Mouse (Mus musculus) cortical plate, adult 2 months (tissue): ENCODE data around the gene Ctu1.

Experiments
- CTCF ChIP-seq: fragments of 200-500 bp; IDR thresholded peaks from 2 replicates; pipeline ENCODE4 v1.5.1; 2011; ENCODE audit warnings: mild to moderate bottlenecking, control low read depth, low read length; ENCODE audit not compliant: insufficient read depth; ENCODE audit errors: extremely low read depth
- POLR2A ChIP-seq: fragments of 200-500 bp; IDR thresholded peaks from 2 replicates; pipeline ENCODE4 v1.6.1; 2011; ENCODE audit warnings: mild to moderate bottlenecking, low read length, control low read depth; ENCODE audit not compliant: insufficient read depth; ENCODE audit errors: extremely low read depth

DNA sequence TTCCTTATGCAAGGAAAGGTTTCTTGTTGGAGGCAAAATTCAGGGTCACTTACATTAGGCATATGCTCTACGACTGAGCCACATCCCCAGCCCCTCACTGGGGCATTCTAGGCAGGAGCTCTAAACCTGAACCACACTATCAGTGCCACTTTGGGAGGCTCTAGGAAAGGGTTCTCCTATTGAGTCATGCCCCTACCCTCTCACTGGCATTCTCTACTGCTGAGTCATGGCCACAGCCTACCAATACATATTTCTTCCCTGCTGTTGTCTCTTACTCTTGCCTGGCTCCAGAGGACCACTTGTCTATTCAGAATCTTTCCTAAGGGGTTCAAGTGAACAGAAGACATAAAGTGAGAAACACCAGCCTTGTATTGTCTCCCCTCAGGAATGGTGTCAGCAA is 9.0 kb upstream of the Ctu1 start:
- TF ChIP-seq POLR2A (no peak), CTCF (no peak)
